Mouse (Mus musculus): ENCODE measurements around the gene Klk1b11.
"Not testable (repeated sequence)": the region's sequence is repeated elsewhere in the genome, so short reads cannot be mapped to it uniquely, and the experiment has no call there.

Klk1b11 gene

DNA sequence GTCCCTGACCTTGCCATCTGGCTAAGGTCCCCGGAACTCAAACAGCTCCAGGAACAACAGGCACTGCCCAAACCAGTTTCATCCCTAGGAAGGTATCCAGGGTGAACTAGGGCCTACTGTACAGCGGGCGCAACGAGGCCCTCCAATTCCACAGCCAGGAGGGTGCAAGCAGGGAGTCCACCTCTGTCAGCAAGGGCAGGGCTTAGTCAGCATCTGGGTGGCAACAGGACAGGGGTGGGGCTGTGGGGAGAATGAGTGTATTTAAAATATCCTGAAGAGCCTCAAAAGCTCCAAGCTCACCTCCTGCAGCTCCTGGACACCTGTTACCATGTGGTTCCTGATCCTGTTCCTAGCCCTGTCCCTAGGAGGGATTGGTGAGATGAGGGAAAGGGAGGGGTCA lies at the start of gene Klk1b11:
Gene Klk1b11 (plus strand): TSS at position 301 of the 400 bp plus-strand sequence.
- DNase-seq (ENCODE audit: low read depth, low spot score): not testable (repeated sequence)

DNA sequence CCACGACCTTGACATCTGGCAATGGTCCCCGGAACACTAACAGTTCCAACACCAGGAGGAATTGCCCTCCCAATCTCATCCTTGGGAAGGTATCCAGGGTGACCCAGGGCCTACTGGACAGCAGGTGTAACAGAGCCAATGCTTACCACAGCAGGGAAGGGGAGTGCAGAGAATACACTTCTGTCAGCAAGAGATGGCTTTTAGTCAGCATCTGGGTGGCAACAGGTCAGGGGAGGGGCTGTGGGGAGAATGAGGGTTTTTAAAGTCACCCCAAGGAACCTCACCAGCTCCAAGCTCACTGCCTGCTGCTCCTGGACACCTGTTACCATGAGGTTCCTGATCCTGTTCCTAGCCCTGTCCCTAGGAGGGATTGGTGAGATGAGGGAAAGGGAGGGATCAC lies 45.3 kb upstream of the Klk1b11 start, which contains the start of gene Klk1b8:
Gene Klk1b8 (plus strand): TSS at position 301 of the 400 bp plus-strand sequence.
- DNase-seq (ENCODE audit: low read depth, low spot score): no peak

DNA sequence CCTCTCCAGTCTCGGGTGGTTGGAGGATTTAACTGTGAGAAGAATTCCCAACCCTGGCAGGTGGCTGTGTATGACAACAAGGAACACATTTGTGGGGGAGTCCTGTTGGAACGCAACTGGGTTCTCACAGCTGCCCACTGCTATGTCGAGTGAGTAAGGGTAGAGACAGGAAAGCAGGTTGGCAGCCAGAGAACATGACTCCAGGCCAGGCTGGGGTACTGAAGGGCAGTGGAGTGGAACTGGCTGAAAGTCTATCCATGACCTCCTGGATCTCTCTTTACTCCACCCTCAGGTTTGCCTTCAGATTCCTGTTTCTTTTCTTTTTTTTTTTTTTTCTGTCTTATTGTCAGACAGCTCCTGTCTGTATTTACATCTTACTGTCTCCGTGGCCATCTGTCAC lies 43.0 kb upstream of the Klk1b11 start:
- DNase-seq (ENCODE audit: low read depth, low spot score): no peak

DNA sequence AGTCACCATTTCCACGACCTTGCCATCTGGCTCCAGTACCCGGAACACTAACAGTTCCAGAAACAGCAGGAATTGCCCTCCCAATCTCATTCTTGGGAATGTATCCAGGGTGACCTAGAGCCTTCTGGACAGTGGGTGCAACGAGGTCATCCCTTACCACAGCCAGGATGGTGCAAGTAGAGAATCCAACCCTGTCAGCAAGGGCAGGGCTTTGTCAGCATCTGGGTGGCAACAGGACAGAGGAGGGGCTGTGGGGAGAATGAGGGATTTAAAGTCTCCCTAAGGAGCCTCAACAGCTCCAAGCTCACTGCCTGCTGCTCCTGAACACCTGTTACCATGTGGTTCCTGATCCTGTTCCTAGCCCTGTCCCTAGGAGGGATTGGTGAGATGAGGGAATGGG lies 29.2 kb upstream of the Klk1b11 start, which contains the start of gene Klk1b1:
Gene Klk1b1 (plus strand): TSS at position 301 of the 400 bp plus-strand sequence.
- no peak for DNase-seq (ENCODE audit: low read depth, low spot score)

DNA sequence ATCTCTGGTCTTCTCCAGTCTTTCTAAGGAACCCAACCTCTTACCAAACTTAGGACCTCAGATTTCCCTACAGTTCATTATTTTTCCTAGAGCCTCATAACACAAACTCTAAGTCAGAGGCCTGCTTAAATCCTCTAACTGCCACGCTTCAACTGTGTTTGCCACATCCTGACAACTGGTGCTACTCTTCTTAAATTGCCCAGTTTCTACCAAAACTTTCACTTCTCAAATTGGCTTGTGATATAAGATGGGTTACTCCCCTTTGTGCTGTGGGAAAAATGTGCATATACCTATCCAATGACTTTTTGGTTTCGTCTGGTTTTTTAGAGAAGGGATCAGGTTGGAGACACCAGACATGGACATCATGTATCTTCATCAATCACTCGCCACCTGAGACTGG lies 28.6 kb upstream of the Klk1b11 start:
- DNase-seq (ENCODE audit: low read depth, low spot score): peak; percentile 10

DNA sequence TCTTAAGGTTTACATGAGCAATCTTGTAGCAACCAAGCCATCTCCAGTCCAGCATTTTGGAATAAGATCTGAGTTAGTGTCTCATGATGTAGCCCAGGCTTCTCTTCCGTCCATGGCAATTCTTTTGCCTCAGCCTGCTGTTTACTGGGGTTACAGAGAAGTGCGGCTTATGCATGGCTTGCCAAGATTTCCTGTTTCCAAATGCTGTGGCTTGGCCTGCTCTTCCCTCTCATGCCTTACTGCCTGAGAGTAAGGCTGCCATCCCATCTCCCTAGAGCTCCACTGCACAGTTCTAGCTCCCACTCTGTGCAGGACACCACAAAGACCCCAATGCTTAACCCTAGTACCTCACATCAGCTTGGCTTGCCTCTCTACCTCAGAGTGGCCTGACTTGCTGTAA lies 28.1 kb upstream of the Klk1b11 start:
- no peak for DNase-seq (ENCODE audit: low read depth, low spot score)

DNA sequence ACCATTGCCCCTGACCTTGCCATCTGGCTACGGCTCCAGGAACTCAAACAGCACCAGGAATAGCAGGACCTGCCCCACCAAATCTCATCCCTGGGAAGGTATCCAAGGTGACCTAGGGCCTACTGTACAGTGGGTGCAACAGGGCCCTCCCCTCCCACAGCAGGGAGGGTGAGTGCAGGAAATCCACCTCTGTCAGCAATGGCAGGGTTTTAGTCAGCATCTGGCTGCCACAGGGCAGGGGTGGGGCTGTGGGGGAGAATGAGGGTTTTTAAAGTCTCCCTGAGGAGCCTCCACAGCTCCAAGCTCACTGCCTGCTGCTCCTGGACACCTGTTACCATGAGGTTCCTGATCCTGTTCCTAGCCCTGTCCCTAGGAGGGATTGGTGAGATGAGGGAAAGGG lies 19.9 kb upstream of the Klk1b11 start, which contains the start of gene Klk1b9:
Gene Klk1b9 (plus strand): TSS at position 301 of the 400 bp plus-strand sequence.
- not testable (repeated sequence) for DNase-seq (ENCODE audit: low read depth, low spot score)

DNA sequence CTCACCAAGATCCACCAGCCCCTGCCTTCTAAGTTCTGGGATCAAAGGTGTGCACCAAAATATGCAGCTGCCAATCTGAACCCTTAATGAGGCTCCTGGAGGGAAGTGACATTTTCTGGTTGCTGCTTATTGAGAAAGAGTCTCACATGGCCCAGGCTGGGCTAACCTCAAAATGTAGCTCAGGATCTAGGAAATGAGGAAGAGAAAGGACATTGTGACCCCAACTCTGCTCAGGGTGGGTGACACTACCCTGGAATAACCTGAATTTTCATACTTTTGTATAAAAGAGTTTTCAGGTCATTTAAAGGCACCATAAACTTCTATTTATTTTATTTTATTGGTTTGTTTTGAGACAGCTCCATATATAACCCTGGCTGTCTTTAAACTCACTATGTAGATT lies 10.0 kb upstream of the Klk1b11 start:
- DNase-seq (ENCODE audit: low read depth, low spot score): no peak

DNA sequence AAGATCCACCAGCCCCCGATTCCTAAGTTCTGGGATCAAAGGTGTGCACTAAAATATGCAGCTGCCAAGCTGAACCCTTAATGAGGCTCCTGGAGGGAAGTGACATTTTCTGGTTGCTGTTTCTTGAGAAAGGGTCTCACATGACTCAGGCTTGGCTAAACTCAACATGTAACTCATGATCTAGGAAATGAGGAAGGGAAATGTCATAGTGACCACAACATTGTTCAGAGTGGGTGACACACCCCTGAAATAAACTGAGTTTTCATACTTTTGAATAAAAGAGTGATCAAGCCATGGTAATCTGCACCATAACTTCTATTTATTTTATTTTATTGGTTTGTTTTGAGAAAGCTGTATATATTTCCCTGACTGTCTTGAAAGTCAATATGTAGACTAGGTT lies 856 bp upstream of the Klk1b11 start:
- DNase-seq (ENCODE audit: low read depth, low spot score): not testable (repeated sequence)

DNA sequence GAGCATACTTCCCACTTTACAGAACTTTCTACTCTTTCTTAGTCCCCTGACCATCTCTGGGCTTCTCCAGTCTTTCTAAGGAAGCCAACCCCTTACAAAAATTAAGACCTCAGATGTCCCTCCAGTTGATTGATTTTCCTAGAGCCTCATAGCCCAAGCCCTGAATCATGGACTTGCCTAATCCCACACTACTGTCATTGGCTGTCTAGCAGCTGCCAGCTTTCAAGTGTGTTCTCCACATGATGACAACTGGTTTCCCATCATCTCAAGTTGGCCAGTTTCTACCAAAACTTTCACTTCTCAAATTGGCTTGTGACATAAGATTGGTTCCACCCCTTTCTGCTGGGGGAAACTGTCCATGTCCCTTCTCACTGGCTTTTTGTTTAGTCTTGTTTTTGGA lies 9.2 kb downstream of the Klk1b11 start:
- DNase-seq (ENCODE audit: low read depth, low spot score): peak; percentile 51

DNA sequence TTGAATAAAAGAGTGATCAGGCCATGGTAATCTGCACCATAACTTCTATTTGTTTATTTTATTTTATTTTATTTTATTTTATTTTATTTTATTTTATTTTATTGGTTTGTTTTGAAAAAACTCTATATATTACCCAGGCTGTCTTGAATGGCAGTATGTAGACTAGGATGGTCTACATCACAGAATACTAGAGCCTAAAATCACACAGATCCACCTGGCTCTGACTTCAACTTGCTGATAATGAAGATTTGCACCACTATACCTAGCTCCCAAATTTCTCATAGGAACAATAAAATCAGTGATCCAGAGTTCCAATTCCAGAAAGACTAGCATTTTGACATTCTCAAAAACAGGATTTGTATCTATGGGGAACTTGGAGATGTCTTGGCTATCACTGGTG lies 16.2 kb downstream of the Klk1b11 start, which contains the start of gene Klk1b26:
Gene Klk1b26 (plus strand): TSS at position 301 of the 400 bp plus-strand sequence.
- not testable (repeated sequence) for DNase-seq (ENCODE audit: low read depth, low spot score)

DNA sequence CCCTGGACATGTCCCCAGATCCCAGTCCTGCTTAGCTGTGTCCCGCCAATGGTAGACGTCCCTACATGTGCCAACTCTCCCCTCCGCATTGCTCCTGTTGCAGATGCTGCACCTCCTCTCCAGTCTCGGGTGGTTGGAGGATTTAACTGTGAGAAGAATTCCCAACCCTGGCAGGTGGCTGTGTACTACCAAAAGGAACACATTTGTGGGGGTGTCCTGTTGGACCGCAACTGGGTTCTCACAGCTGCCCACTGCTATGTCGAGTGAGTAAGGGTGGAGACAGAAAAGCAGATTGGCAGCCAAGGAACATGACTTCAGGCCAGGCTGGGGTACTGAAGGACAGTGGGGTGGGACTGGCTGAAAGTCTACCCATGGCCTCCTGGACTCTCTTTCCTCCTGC lies 19.0 kb downstream of the Klk1b11 start:
- not testable (repeated sequence) for DNase-seq (ENCODE audit: low read depth, low spot score)

DNA sequence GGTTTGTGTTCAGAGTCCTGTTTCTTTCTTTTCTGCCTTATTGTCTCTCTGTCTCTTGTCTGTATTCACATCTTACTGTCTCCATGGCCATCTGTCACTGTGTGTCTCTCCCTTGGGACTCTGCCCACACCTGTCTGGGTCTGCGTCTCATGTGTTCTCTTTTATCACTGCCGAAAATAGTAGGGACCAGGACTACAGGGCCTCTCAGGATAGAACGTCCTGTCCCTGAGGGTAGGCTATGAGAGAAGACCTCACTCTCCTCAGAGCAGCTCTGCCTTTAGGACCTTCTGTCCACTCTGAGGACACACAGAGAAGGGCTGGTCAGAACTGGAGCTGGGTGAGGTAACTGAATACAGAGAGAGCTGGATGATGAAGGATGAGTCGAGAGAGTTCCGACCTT lies 19.4 kb downstream of the Klk1b11 start:
- no peak for DNase-seq (ENCODE audit: low read depth, low spot score)

Data from A20 (cell line).